Mouse (Mus musculus) frontal cortex, postnatal 10 days (tissue): ENCODE measurements around the gene Gm11634.

ENCODE experiments used
- DNase-seq, 2 experiments: peaks; one replicate each; pipeline ENCODE4 v3.0.0; 2022; ENCODE audit warnings: low spot score in 2 of 2, mixed read lengths in 1 of 2

The Gm11634 gene

GRCm38 (mm10) chr11:101568421-101568820 lies 30.6 kb downstream of the Gm11634 start:
- DNase-seq = no peak

GRCm38 (mm10) chr11:101562391-101562790 lies 36.7 kb downstream of the Gm11634 start:
- peak in 1 of 2 experiments; percentile 37 for DNase-seq

GRCm38 (mm10) chr11:101556954-101557353 lies 42.1 kb downstream of the Gm11634 start:
- no peak for DNase-seq

- DNase-seq = no peak
Measured at GRCm38 (mm10) chr11:101556541-101556940, 42.5 kb downstream of the Gm11634 start.

- DNase-seq = no peak
Measured at GRCm38 (mm10) chr11:101553354-101553930, 45.6 kb downstream of the Gm11634 start.

GRCm38 (mm10) chr11:101552476-101553300 lies 46.4 kb downstream of the Gm11634 start:
- peak; percentile 99 to 100 for DNase-seq

GRCm38 (mm10) chr11:101551751-101552475 lies 47.1 kb downstream of the Gm11634 start, which contains the start of the genes Brca1 and Nbr1:
TSS of gene Brca1 (minus strand) at chr11:101551955.
TSS of gene Nbr1 (plus strand) at chr11:101552149.
- peak; percentile 78 to 90 for DNase-seq

- no peak for DNase-seq
Measured at GRCm38 (mm10) chr11:101548526-101548925, 50.5 kb downstream of the Gm11634 start.

- no peak for DNase-seq
Measured at GRCm38 (mm10) chr11:101544132-101544531, 54.9 kb downstream of the Gm11634 start.
